Mouse (Mus musculus): ENCODE results near the gene Olfr311. TPM values are rescaled to one million over a fixed set of nuclear protein-coding genes. Genes with fewer than 3 reads are reported as not detected.

Olfr311 gene
- polyA plus RNA-seq, 1 experiment from 2014 or later, result 0.16 TPM

Other genes with a start within 250 kb of the Olfr311 start
- not detected in 2 replicates for gene Olfr324, start 244.1 kb upstream of the Olfr311 start, polyA plus RNA-seq (2014; fragmentation: Nextera tagmentation; extraction: Ambion mirVana)
- not detected in 2 replicates for gene 2210407C18Rik, start 223.2 kb upstream of the Olfr311 start, polyA plus RNA-seq (2014; fragmentation: Nextera tagmentation; extraction: Ambion mirVana)
- gene Olfr323, start 208.8 kb upstream of the Olfr311 start, polyA plus RNA-seq (2014; fragmentation: Nextera tagmentation; extraction: Ambion mirVana), result not detected in 2 replicates
- 0.74 and 1.6 TPM in 2 replicates for gene Trim58, start 198.8 kb upstream of the Olfr311 start, polyA plus RNA-seq (2014; fragmentation: Nextera tagmentation; extraction: Ambion mirVana)
- gene Olfr322, start 180.5 kb upstream of the Olfr311 start, polyA plus RNA-seq (2014; fragmentation: Nextera tagmentation; extraction: Ambion mirVana), result not detected in 2 replicates
- gene Olfr320, start 158.2 kb upstream of the Olfr311 start, polyA plus RNA-seq (2014; fragmentation: Nextera tagmentation; extraction: Ambion mirVana), result not detected in 2 replicates
- gene Olfr319, start 140.1 kb upstream of the Olfr311 start, polyA plus RNA-seq (2014; fragmentation: Nextera tagmentation; extraction: Ambion mirVana), result not detected in 2 replicates
- gene Olfr318, start 115.2 kb upstream of the Olfr311 start, polyA plus RNA-seq (2014; fragmentation: Nextera tagmentation; extraction: Ambion mirVana), result not detected in 2 replicates
- gene Olfr317, start 100.0 kb upstream of the Olfr311 start, polyA plus RNA-seq (2014; fragmentation: Nextera tagmentation; extraction: Ambion mirVana), result not detected in 2 replicates
- not detected in 2 replicates for gene Olfr316, start 86.5 kb upstream of the Olfr311 start, polyA plus RNA-seq (2014; fragmentation: Nextera tagmentation; extraction: Ambion mirVana)
- not detected in 2 replicates for gene Olfr315, start 66.1 kb upstream of the Olfr311 start, polyA plus RNA-seq (2014; fragmentation: Nextera tagmentation; extraction: Ambion mirVana)
- gene Olfr314, start 56.3 kb upstream of the Olfr311 start, polyA plus RNA-seq (2014; fragmentation: Nextera tagmentation; extraction: Ambion mirVana), result not detected in 2 replicates
- 0.52 and 0.58 TPM in 2 replicates for gene Fam183b, start 37.3 kb upstream of the Olfr311 start, polyA plus RNA-seq (2014; fragmentation: Nextera tagmentation; extraction: Ambion mirVana)
- not detected in 2 replicates for gene Olfr313, start 24.3 kb upstream of the Olfr311 start, polyA plus RNA-seq (2014; fragmentation: Nextera tagmentation; extraction: Ambion mirVana)
- gene Olfr312, start 10.0 kb upstream of the Olfr311 start, polyA plus RNA-seq (2014; fragmentation: Nextera tagmentation; extraction: Ambion mirVana), result not detected in 2 replicates
- 5.1 and 5.7 TPM in 2 replicates for gene Gm12258, start 7.9 kb downstream of the Olfr311 start, polyA plus RNA-seq (2014; fragmentation: Nextera tagmentation; extraction: Ambion mirVana)
- gene 2810021J22Rik, start 28.0 kb downstream of the Olfr311 start, polyA plus RNA-seq (2014; fragmentation: Nextera tagmentation; extraction: Ambion mirVana), result 4.6 and 6.4 TPM in 2 replicates
- 5.1 and 5.4 TPM in 2 replicates for gene Zfp39, start 65.0 kb downstream of the Olfr311 start, polyA plus RNA-seq (2014; fragmentation: Nextera tagmentation; extraction: Ambion mirVana)
- gene Btnl10, start 78.7 kb downstream of the Olfr311 start, polyA plus RNA-seq (2014; fragmentation: Nextera tagmentation; extraction: Ambion mirVana), result 0.27 TPM in 1 of 2 replicates, not detected in the other
- 172 and 192 TPM in 2 replicates for gene Rnf187, start 99.7 kb downstream of the Olfr311 start, polyA plus RNA-seq (2014; fragmentation: Nextera tagmentation; extraction: Ambion mirVana)
- 6.4 and 8.4 TPM in 2 replicates for gene Hist3h2ba, start 109.7 kb downstream of the Olfr311 start, polyA plus RNA-seq (2014; fragmentation: Nextera tagmentation; extraction: Ambion mirVana)
- gene Hist3h2a, start 115.4 kb downstream of the Olfr311 start, polyA plus RNA-seq (2014; fragmentation: Nextera tagmentation; extraction: Ambion mirVana), result 22.5 and 23.3 TPM in 2 replicates
- 1.0 and 1.1 TPM in 2 replicates for gene Trim17, start 115.4 kb downstream of the Olfr311 start, polyA plus RNA-seq (2014; fragmentation: Nextera tagmentation; extraction: Ambion mirVana)
- gene Trim11, start 138.8 kb downstream of the Olfr311 start, polyA plus RNA-seq (2014; fragmentation: Nextera tagmentation; extraction: Ambion mirVana), result 26.1 and 27.5 TPM in 2 replicates

All from heart, embryonic 11.5 days (tissue).